ENCODE assay signal across 17 mouse cellular contexts in the genomic region with DNA sequence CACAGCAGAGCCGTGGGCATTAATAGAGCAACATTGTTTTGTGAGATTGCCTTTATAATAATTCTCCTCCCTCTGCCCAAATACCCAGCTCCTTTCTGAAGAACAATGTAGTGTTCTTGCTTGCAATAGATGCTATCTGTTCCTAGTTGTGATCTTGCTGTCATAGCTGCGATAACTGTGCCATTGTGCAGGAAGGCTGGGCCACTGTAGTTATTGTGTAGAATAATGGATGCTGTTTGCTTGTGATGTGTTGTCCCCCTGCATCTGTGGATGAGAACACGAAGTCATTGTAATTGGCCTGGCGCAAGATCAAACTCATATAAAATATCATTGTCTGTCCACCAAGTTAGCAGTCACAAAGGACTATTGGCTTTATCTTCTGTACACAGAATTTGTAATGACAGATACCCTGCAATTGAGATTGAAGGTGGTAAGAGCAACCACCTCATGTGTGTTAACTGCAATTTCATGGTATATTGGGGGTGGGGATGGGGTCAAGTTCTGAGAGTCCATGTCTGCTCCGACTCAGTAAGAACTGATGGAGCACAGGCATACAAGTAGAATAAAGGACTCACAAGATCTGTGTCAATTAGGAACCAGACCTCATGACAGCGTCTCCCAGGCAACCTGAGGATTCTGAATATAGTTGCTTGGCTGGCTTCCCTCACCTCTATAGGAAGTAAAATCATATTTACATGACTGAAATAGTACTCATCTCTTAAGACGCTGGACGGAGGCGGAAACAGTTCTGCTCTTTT. TPM values are rescaled to one million over a fixed set of nuclear protein-coding genes. Genes with fewer than 3 reads are reported as not detected.
DNase-seq lines count a peak whose midpoint lies in the region; ATAC-seq and TF ChIP-seq lines count a peak whose summit lies in the region.
"Had no signal": no experiment of that assay in that cellular context is flagged by ENCODE, and none has a peak within 500 bp of the region (broad histone marks: within the 10 kb centered on the region; RNA-seq: fewer than 3 reads in every experiment).

No protein-coding gene starts in this region.

- H3K4me2 ChIP-seq in midbrain, embryonic 11.5 days: no peak overlapping the region
- H3K4me2 ChIP-seq in midbrain, postnatal 0 days (ENCODE audit: low read depth, low read length, poor library complexity, severe bottlenecking): no peak overlapping the region
- H3K4me2 ChIP-seq in forebrain, postnatal 0 days (ENCODE audit: low read depth): peak overlapping the region; percentile 3; the same call in 1 of the 2 replicates
- H3K4me2 ChIP-seq: limb, embryonic 12.5 days; liver, embryonic 15.5 days had no signal

- H3K9me3 ChIP-seq in midbrain, embryonic 11.5 days (ENCODE audit: control insufficient read depth, low read length): no peaks in the 10 kb centered on the region
- no peaks in the 10 kb centered on the region for H3K9me3 ChIP-seq in midbrain, postnatal 0 days (ENCODE audit: low read length)
- H3K9me3 ChIP-seq in forebrain, postnatal 0 days (ENCODE audit: low read length): no peaks in the 10 kb centered on the region
- H3K9me3 ChIP-seq: liver, embryonic 15.5 days had no signal

- WGBS in midbrain, embryonic 11.5 days: 57% methylated on average over 9 of the region's 9 CpGs
- 29% methylated on average over 9 of the region's 9 CpGs for WGBS in midbrain, postnatal 0 days
- WGBS in forebrain, postnatal 0 days: 27% methylated on average over 9 of the region's 9 CpGs

- peaks cover 4% of the 10 kb centered on the region; the same call in 1 of the 2 replicates for H3K36me3 ChIP-seq in midbrain, embryonic 11.5 days (ENCODE audit: control insufficient read depth, insufficient read depth, low read length)
- peaks cover 8% of the 10 kb centered on the region for H3K36me3 ChIP-seq in midbrain, postnatal 0 days (ENCODE audit: insufficient read depth, low read length)
- H3K36me3 ChIP-seq in forebrain, postnatal 0 days (ENCODE audit: insufficient read depth): peaks cover 15% of the 10 kb centered on the region
- H3K36me3 ChIP-seq: limb, embryonic 12.5 days; liver, embryonic 15.5 days had no signal

- H3K27ac ChIP-seq in midbrain, embryonic 11.5 days (ENCODE audit: low read depth, low read length): no peak overlapping the region
- no peak overlapping the region for H3K27ac ChIP-seq in midbrain, postnatal 0 days (ENCODE audit: low read depth, low read length)
- H3K27ac ChIP-seq in forebrain, postnatal 0 days (ENCODE audit: low read depth, low read length): peak overlapping the region; percentile 57
- H3K27ac ChIP-seq: limb, embryonic 12.5 days; liver, embryonic 15.5 days had no signal

- TF ChIP-seq CTCF in midbrain, postnatal 0 days (IDR thresholded peaks at IDR 0.05): no peak
- TF ChIP-seq CTCF in forebrain, postnatal 0 days (IDR thresholded peaks at IDR 0.05; ENCODE audit: low read depth): no peak

- peak; percentile 11; the same call in 1 of the 2 replicates for ATAC-seq in frontal cortex, adult (ENCODE audit: low TSS enrichment)
- ATAC-seq in midbrain, embryonic 11.5 days (ENCODE audit: low FRiP score): peak; percentile 48
- no peak for ATAC-seq in midbrain, postnatal 0 days (ENCODE audit: low FRiP score)
- no peak for ATAC-seq in forebrain, postnatal 0 days

- no peak overlapping the region for H3K4me3 ChIP-seq in midbrain, embryonic 11.5 days (ENCODE audit: low read depth, low read length)
- H3K4me3 ChIP-seq in midbrain, postnatal 0 days (ENCODE audit: low read depth, low read length): no peak overlapping the region
- no peak overlapping the region for H3K4me3 ChIP-seq in forebrain, postnatal 0 days (ENCODE audit: low read depth, low read length)
- H3K4me3 ChIP-seq: erythroblast, embryonic 14.5 days; limb, embryonic 12.5 days; liver, embryonic 15.5 days had no signal

- peaks cover 18% of the 10 kb centered on the region for H3K4me1 ChIP-seq in midbrain, embryonic 11.5 days (ENCODE audit: control insufficient read depth, insufficient read depth, low read length)
- H3K4me1 ChIP-seq in midbrain, postnatal 0 days (ENCODE audit: insufficient read depth, low read length): peaks cover 7% of the 10 kb centered on the region
- H3K4me1 ChIP-seq in forebrain, postnatal 0 days (ENCODE audit: insufficient read depth): peaks cover 28% of the 10 kb centered on the region
- H3K4me1 ChIP-seq: limb, embryonic 12.5 days; liver, embryonic 15.5 days had no signal

- no peak for DNase-seq in frontal cortex, postnatal 25 days (ENCODE audit: low spot score in 2 of 2)
- no peak for DNase-seq in midbrain, embryonic 11.5 days (ENCODE audit: low spot score, missing footprints)
- DNase-seq in midbrain, postnatal 0 days (ENCODE audit: low spot score): no peak
- DNase-seq in forebrain, postnatal 0 days: no peak
- DNase-seq in retina, postnatal 1 day: peak; percentile 54
- DNase-seq in heart, postnatal 4 days: no peak
- DNase-seq: adrenal gland, postnatal 25 days; heart, postnatal 36 days; kidney, adult 8-10 months; lung, postnatal 14 days; thymus, adult 2 months had no signal

- no peaks in the 10 kb centered on the region for H3K27me3 ChIP-seq in midbrain, embryonic 11.5 days (ENCODE audit: control insufficient read depth, insufficient read depth, low read length)
- no peaks in the 10 kb centered on the region for H3K27me3 ChIP-seq in midbrain, postnatal 0 days (ENCODE audit: insufficient read depth, low read length)
- no peaks in the 10 kb centered on the region for H3K27me3 ChIP-seq in forebrain, postnatal 0 days (ENCODE audit: insufficient read depth, low read length)
- H3K27me3 ChIP-seq: limb, embryonic 12.5 days; liver, embryonic 15.5 days had no signal

- H3K9ac ChIP-seq in midbrain, embryonic 11.5 days (ENCODE audit: low read length): no peak overlapping the region
- H3K9ac ChIP-seq in midbrain, postnatal 0 days (replicated peaks; ENCODE audit: low read length, poor library complexity, severe bottlenecking): no peak overlapping the region
- no peak overlapping the region for H3K9ac ChIP-seq in forebrain, postnatal 0 days
- H3K9ac ChIP-seq: limb, embryonic 12.5 days; liver, embryonic 15.5 days had no signal

RNA-seq across cellular contexts. Expression of a gene that starts 32.8 kb away (rescaled TPM):
- polyA plus RNA-seq in midbrain, embryonic 11.5 days (2014; fragmentation: Nextera tagmentation; extraction: Ambion mirVana): 15.9 and 16.0 TPM in 2 replicates
- 70.0 and 89.7 TPM in 2 replicates for total RNA-seq in midbrain, postnatal 0 days (2014; rRNA removed)
- polyA plus RNA-seq in midbrain, postnatal 0 days (2015; fragmentation: Nextera tagmentation; extraction: Ambion mirVana): 16.6 and 20.3 TPM in 2 replicates
- 100 and 104 TPM in 2 replicates for total RNA-seq in forebrain, postnatal 0 days (2014; rRNA removed)
- polyA plus RNA-seq in forebrain, postnatal 0 days (2015; fragmentation: Nextera tagmentation; extraction: Ambion mirVana): 42.6 and 44.2 TPM in 2 replicates
- total RNA-seq in heart, postnatal 4 days (2021): under 1 TPM; 0.31 to 0.45 TPM
- total RNA-seq: gastrocnemius, adult 8-10 months; MEL had no signal

Comparison
In these comparisons a context has a peak if more than half of its experiments do, and no peak if none do; other contexts are left out.
1. ATAC-seq: peak in frontal cortex, adult (single experiment) and midbrain, embryonic 11.5 days (single experiment); none in midbrain, postnatal 0 days (single experiment) and forebrain, postnatal 0 days (single experiment).
2. RNA of a gene that starts 32.8 kb away (total RNA-seq): 100 to 104 TPM in forebrain, postnatal 0 days and 70.0 to 89.7 TPM in midbrain, postnatal 0 days; 0.31 to 0.45 TPM in heart, postnatal 4 days; every median in the first group is over 10 times any median in the second.